Mouse (Mus musculus) frontal cortex, postnatal 36 days (tissue): Measurements from ENCODE around the gene Nkpd1.
A peak's percentile ranks its signal among the peaks of the same experiment; 100 is the strongest.

ENCODE experiments used
- DNase-seq, 2 experiments: peaks; one replicate each; pipeline ENCODE4 v3.0.0; 2022; ENCODE audit warnings: low spot score in 2 of 2

Gene Nkpd1

DNA sequence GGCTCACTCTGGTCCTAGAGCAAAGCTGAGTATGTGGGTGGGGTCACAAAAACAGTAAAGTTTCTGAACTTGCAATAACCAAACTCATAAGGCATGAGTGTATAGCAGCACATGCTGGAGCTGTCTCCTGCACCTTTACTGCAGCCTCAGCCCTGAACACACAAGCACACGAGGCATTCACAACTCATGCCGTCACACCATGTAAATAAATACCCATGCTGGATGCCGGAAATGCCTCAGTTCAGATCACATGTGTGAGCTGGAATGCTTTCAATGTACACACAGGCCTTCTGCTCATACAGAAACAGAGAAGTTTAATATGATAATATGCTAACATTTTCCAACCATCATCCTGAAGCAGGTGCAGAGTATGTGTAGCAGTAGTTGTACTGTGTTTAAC is 28.4 kb downstream of the Nkpd1 start:
- DNase-seq, result no peak

DNA sequence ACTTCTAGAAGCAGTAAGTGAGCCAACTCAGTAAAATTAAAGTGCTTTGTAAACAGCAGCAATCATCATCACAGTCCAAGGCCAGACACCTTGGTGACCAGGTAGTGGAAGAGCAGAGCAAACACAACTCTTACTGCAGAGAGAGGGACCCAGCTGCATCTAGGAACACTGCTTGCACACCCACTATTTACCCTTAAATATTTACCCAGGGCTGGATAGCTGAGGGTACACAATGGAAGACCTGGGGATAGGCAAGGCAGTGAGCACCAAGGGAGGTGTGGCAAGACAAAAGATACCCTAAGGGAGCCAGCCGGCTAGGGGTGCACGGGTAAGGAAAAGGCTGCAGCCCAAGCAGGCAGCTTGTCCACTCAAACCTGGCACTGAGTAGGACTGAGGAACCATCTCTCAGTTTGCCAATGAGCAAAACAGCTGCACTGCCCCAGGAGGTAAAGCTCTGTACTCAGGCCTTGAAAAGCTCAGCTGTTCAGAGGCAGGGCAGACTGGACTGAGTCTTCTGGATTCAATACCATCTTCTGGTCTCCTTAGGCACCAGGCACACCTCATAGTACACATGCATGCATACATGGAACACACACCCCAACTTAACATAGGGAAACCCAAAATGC is 29.8 kb downstream of the Nkpd1 start:
- DNase-seq, result no peak

DNA sequence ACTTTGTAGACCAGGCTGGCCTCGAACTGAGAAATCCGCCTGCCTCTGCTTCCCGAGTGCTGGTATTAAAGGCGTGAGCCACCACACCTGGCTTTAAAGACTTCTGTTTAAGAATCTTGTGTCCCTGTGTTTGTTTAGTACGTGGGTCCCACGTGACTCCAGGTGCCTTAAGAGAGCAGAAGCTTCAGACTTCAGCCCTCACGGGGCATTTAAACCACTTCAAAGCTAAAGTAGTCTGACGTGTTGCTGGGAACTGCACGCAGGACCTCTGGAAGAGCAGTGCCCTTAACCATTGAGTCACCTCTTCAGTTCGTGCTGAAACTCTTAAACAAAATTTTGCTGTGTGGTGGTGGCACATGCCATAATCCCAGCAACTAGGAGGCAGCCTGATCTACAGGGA is 31.8 kb downstream of the Nkpd1 start:
- no peak for DNase-seq

DNA sequence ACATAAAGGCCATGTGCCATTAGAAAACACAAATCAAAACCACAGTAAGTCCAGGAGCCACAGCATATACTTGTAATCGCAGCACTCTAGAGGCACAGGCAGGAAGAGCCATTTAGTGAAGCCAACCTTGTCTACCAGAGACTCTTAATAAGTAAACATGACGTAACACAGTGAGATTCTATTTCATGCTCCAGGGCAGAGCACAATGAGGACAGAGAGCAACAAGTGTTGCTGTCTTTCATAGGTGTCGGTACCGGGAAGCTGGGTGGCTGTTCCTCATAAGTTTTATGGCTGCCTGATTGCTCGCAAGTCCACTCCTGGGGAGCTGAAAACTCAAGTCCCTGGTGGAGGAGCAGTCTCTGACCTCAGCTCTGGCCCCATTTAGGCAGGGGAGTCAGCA is 34.0 kb downstream of the Nkpd1 start:
- no peak for DNase-seq

DNA sequence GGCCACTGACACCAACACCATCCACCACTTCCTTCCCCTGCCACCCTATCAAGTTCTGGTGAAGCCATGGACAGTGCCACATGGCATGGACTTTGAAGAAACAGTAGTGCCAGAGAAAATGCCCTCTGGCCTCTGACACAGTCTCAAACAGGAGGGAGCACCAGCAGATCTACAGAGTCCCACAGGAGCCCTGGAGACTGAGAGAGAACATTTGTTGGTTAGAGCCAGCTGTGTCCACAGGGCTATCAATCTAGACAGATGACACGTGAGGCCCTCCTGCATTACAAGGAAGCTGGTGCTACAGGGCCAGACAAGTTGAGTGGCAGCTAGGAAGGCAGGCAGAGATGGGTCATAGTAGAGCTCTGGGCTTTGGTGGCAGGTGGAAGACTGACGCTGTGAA is 34.8 kb downstream of the Nkpd1 start:
- DNase-seq, result no peak

DNA sequence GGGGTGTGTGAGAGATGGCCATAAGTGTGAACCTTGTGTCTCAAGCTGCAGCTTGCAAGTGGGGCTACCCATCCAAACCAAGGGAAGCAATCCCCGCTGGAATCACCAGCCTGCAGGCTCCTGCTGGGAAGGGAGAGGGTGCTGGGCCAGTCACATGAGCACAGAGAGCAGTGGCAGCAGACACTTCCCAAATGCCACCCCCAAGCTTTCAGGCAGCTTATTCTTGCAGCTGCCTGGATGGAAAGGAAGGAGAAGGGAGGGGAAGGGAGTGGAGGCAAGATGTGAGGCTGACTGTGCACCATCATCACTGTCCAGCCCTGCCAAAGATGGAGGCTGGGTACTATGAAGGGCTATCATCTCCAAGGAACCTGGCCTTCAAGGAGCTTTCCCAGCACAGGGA is 36.5 kb downstream of the Nkpd1 start:
- DNase-seq, result peak; percentile 67 to 80

DNA sequence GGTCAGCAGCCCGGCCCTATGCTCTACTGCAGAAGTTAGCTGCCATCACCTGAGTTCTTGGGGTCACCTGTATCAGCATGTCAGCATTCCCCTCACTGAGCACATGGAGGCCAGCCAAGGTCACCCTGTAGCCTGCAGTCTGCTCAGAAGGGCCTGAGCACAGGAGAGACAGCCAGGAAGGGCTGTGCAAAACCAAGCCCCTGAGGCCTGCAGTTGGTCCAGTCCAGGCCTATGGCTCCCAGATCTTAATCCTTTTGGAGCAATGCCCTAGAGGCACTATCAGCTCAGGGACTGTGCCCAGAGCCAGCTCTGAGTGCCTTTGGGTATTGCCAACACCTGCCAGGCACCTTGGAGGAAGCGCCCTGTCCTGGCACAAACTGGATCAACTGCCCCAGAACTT is 39.4 kb downstream of the Nkpd1 start:
- no peak for DNase-seq

DNA sequence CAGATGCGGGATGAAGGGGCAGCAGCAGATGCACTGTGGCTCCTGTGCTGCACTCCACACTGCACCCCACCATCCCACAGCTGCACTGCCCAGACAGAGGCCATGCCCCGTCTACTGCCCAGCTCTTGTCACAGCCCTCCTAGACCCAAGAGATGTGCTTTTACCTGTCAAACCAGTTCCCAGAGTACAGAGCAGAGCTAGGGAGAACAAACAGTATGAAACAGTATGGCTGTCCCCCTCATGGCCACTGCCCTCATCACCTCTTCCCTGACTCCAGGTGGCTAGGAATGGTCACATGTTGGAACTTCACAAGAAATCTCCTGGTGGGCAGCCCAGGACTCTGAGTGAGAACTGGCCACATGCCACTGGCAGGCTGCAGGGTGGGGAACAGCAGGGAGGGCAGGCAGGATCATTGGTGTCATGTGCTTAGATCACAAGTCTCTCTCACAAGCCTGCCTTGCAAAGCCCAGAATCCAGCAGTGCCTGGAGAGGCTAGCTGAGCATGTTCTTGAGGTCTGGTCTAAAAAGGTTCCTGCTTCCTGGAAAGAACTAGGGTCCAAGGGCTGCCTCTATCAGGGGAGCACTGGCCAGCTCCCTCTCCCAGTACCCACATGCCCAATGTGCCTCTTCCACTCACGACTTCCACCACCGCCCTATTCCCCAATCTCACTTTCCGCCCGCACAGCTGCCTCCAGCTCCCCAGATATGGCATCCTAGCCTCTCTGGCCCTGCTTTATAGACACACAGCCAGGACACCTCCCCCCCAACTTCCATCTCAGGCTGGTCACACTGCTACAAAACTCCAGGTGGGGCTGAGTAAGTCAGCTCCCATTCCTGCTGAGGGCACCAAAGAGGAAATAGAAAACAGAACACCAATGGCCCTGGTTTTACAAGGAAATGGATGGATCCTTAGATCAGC is 40.6 kb downstream of the Nkpd1 start:
- peak; percentile 28 to 35 for DNase-seq

DNA sequence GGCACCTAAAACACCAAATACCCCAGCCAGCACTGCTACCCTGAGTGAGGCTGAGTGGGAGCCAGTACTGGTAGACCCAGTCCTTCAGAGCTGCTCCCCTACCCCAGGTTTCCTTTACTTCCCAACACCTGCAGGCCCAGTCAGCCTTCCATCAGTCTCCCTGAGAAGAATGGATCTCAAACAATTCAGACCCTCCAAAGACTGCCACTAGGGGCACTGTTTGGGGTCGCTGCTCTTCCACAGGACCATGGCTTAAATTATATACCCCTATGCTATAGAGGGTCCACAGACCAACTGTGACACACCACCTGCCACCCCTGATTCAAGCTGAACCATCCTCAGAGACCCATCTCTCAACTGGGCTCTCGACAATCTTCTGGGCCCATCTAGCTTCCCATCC is 41.3 kb downstream of the Nkpd1 start:
- no peak for DNase-seq

DNA sequence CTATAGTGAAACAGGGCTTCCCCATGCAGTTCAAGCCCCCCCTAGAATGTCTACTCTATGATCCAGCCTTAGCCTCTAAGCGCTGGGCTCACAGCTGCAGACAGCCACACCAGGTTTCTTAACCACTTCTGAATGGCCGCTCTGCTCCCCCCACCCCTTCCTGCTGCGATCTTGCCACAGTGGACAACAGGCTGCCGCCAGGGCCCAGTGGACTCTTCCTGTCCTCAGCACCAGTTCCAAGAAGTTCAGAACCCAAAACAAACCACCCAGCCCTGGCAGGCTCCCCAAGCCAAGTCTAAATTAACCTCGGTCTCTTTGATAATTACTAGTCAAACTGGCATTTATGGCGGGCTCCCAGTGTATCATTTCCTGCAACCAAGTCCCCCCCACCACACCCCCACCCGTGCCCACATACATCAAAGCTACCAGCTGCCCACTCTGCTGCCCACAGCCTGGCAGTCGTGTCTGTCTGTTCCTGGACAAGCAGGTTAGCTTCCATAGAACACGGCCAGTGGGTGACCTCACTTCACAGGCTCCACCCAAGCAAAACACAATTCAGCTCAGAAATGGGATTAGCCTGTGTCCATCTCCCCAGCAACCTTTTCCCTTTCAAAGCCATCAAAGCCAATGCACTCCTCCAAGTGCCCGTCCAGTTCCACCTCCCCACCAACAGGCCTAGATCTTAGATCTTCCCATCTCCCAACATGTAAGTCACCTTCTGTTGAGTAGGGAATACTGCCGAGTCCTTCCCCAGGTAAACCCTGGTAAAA is 43.0 kb downstream of the Nkpd1 start:
- no peak for DNase-seq

DNA sequence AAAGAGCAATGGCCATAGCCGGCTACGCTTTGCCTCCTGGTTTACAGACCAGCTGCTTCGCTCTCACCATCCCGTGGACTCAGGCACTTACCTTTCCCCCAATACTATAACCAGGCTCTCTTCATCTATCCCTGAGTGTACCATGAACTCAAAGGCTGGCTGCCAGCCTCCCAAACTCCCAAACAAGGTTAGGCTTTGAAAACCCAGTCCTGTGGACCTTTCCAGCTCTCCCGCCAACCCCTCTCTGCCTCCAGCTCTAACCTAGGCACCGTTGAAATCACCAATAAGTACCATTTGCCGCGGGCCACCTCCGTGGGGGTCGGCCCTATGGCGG is 43.8 kb downstream of the Nkpd1 start:
- no peak for DNase-seq

DNA sequence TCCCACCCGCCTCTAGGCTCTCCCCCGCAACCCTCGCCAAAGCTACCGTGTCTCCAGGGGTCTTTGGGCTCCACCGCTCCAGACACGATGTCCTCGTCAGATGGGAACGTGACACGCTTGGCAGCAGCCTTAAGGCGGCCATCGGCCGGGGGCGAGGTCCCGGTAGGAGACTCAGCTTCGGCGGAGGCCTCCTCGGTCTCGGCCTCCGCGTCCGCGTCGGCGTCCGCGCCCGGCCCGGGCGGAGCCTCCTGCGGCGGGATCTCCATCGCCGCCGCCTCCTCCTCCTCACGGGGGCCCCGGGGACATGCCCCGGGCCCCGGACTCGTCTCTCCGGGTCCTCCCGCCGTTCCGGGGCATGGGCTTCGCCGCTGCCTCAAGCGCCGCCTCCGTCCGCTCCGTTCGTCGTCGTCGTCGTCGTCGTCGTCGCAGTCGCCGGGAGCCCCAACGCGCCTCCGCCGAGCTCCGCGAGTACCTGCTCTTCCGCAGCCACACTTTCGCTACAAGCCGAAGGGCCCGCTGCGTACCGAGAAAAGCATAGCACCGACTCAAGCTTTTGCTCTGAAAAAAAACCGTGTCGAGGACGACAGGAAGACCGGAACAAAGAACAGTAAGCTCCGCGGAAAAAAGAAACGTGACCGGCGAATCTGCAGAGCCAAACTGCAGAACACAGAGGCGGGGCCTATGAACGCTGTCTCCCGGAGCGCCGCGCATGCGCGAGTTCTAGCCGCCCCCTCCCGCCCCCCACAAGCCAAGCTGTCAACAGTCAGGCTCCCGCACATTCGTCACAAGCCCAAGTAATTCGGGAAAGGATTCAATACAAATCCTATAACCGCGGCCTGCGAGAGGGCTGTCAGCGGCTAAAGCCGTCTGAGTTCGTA is 44.4 kb downstream of the Nkpd1 start:
- peak; percentile 86 to 90 for DNase-seq

DNA sequence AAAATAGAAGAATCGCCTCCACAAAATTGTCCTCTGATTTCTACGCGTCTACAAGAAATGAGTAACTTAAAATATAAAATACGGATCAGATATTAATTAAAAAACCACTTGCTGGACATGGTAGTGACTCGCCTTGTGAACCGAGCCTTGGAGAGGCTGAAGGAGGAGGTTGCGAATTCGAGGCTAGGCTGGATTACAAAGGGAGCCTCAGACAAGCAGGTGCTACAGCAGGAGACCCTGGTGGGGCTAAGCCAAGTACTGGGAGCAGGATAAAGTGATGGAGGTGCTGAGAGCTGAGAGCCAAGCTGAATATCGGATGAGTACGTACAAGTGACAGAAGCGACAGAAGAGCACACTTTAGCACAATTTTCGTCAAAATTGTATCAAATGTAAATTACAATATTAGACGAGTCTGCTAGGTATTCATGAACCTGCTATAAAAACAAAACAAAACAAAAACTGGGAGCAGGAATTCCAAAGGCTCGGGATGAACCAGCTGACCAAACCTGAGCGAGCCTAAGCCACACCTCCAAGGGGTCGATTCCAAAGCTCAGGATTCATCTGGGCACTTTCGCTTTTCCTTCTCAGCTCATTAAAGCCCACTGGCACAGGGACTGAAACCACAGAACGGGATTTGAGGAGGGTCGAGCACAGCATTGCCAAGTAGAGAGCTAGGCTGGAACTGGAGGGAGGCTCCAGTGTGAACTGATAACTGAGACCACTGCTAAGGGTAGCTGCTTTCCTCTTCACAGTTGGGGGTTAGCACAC is 45.2 kb downstream of the Nkpd1 start, which contains the start of gene Ppp1r37:
Gene Ppp1r37, minus strand, starts transcription at position 434 of the 768 bp plus-strand sequence.
- DNase-seq, result no peak

DNA sequence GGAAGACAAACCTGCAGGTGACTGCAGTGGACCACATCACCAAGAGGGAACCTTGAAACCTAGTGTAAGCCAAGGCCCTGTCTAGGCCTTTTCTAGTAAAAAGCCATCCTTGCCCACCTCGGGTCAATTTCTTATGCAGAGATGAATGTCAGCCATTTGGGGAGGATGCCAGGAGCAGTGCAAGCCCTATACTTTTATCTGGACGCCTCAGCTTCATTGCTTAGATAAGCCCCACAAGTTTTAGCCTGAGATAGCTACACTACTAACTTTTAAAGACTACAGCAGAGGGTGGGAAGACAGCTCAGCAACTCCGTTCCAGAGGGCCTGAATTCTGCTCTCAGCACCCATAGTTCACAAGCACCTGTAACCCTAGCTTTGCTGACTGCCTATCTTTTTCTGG is 46.2 kb downstream of the Nkpd1 start:
- no peak for DNase-seq

DNA sequence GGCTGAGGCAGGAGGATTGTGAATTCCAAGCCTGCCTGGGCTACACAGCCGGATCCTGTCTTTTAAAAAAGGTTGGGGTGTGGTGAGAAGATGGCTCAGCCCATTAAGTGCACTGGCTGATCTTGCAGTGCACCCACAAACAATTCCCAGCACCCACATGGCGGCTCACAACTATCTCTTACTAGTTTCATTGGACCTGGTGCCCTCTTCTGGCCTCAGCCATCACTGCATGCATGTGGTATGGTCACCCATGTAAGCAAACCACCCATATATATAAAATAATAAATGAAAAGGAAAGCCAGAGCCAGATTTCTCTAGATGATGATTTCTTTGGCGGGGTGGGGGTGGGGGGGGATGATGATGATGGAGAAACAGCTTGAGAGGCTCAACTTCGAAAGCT is 46.8 kb downstream of the Nkpd1 start:
- no peak for DNase-seq

DNA sequence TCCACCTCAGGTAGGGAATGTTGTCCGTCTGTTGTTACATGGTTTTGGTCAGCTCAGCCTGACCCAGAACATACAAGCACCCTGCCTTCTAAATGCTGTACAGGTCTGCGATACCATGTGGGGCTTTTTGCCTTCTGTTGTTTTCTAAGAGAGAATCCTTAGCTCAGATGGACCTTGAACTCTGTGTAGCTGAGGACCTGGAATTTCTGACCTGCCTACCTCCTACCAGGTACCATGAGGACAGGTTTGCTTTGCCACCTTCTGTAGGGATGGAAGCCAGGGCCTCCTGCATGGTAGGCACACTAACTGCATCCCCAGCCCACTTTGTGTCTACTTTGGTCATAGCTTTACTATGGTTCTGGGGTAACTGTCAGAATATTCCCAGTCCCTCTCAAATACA is 48.2 kb downstream of the Nkpd1 start:
- DNase-seq, result no peak

DNA sequence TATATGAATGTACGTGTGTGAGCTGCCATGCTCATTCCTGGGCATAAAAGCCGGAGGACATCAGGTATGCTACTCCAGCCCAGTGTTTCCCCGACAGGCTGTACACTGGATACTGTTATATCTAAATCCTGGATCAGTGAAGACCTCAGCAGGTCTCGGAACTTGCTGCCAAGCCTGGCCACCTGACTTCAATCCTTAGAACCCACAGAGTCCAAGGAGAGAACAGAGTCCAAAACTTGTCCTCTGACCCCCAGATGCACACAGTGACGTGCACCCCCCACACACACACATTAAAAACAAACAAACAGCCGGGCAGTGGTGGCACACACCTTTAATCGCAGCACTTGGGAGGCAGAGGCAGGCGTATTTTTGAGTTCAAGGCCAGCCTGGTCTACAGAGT is 49.8 kb downstream of the Nkpd1 start:
- no peak for DNase-seq

DNA sequence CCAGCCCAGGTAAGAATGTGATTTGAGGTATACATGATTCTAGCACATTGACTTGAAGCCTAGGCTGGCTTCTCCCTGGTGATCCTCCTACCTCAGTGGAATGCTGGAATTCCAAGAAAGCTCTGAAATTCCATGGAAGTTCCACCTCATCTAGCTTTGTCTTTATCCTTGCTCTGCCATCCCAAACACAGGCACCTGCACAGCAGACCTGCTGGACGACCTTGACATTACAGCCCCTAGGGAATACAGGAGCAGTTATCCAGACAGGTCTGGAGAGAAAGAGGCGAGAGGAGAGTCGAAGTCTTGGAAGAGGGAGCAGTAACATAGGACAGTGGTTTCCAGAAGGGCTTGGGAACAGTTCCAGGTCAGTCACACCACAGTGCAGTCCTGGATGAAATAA is 52.0 kb downstream of the Nkpd1 start:
- no peak for DNase-seq

DNA sequence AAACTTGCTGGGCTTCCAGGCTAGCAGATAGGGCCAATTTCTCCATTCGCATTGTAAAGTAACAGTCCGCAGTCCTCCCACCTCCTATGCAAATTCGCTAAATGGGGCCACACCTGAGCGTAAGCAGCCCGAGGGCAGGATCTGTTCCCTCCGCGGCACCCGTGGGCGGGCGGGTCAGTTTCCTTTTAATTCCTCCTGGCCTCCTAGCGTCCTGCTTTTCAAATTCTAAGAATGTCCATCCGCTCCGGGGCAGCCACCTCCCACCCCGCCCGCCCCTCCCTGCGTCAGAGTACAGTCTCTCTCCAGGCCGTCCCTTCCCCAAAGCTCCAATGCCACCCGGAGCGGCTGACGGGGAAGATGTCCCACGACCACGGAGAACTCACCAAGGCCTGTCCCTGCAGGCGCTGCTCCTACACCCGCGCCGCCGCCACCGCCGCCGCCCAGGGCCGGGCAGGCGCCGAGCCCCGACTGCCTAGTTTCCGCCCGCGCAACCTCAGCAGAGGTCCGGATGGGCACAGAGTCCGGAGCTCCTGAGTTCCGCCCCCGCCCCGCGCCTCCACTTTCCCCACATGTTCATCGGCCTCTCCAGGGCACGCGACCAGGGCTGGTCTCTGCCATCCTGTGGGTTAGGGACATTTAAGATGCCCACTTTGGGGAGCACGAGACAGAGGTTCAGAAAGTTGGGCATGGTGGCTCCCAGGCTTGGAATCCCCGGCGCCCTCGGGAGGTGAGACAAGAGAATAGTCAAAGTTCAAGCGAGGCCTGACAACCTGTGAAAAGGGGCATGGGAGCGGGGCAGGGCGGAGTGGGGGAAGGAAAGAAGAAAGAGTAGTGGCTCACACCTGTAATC is 55.5 kb downstream of the Nkpd1 start:
- peak; percentile 67 to 71 for DNase-seq

DNA sequence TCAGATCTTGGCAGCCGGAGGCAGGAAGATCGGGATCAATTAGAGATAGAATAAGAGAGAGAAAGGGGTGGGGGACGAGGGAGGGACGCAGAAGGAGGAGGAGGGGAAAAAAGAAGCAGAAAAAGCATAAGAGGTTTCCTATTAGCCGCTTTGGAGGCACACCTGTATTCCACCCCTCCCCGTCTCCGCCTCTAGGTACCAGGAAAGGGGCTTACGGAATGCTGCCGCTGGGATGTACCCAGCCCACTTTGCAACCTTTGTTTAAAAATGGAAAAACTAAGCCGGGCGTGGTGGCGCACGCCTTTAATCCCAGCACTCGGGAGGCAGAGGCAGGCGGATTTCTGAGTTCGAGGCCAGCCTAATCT is 56.1 kb downstream of the Nkpd1 start:
- DNase-seq, result no peak
